Mouse (Mus musculus) stomach, embryonic 16.5 days (tissue): Measurements from ENCODE around the gene Ntn4. TPM values are rescaled to one million over a fixed set of nuclear protein-coding genes. Genes with fewer than 3 reads are reported as not detected.

Source experiments
- ATAC-seq: fragments of 200-750 bp; cut with Nextera tagmentation; 2 replicates; pipeline ENCODE4 v1.8.0; 2017; ENCODE audit warnings: moderate number of reproducible peaks, moderate TSS enrichment; ENCODE audit not compliant: insufficient read depth, low FRiP score
- H3K27ac ChIP-seq: fragments of 300-500 bp; sonication (generic); 2 replicates; pipeline ENCODE4 v1.5.1; 2014; ENCODE audit warnings: low read length
- H3K27me3 ChIP-seq: fragments of 300-500 bp; sonication (generic); 2 replicates; pipeline ENCODE4 v1.6.1; 2014; ENCODE audit warnings: low read length, control low read depth, mixed read lengths; ENCODE audit not compliant: control insufficient read depth, insufficient read depth
- H3K36me3 ChIP-seq: fragments of 300-500 bp; sonication (generic); 2 replicates; pipeline ENCODE4 v1.6.1; 2014; ENCODE audit warnings: low read length; ENCODE audit not compliant: control insufficient read depth, insufficient read depth
- H3K4me1 ChIP-seq: fragments of 300-500 bp; sonication (generic); 2 replicates; pipeline ENCODE4 v1.6.1; 2014; ENCODE audit warnings: low read length, control low read depth, mixed read lengths; ENCODE audit not compliant: control insufficient read depth, insufficient read depth
- H3K4me2 ChIP-seq: fragments of 300-500 bp; sonication (generic); 2 replicates; pipeline ENCODE4 v1.6.1; 2014; ENCODE audit warnings: low read depth, low read length, mixed read lengths
- H3K4me3 ChIP-seq: fragments of 300-500 bp; sonication (generic); replicated peaks from 2 replicates; pipeline ENCODE4 v1.5.1; 2014; ENCODE audit warnings: mild to moderate bottlenecking, low read length
- H3K9ac ChIP-seq: fragments of 300-500 bp; sonication (generic); 2 replicates; pipeline ENCODE4 v1.6.1; 2014; ENCODE audit warnings: low read length
- H3K9me3 ChIP-seq: fragments of 300-500 bp; sonication (generic); replicated peaks from 2 replicates; pipeline ENCODE4 v1.6.1; 2016; ENCODE audit warnings: low read length, control low read depth; ENCODE audit not compliant: control insufficient read depth
- WGBS: fragments of 180-500 bp; shearing (Covaris S2); extraction: QIAGEN DNeasy Blood & Tissue Kit; methylation state at CpG from one replicate; pipeline ENCODE4 v1.1.7; 2014; 5-methylcytosine and 5-hydroxymethylcytosine counted together
- polyA plus RNA-seq: library from polyadenylated mRNA; unstranded; fragments of >200 nt; fragmentation: Nextera tagmentation; extraction: Ambion mirVana; gene quantifications from 2 replicates; pipeline ENCODE4 v1.2.1, GENCODE M21; 2015

Gene Ntn4
- polyA plus RNA-seq, 1 experiment from 2014 or later: 0.74 TPM

- no peak overlapping the region for H3K9ac ChIP-seq
- no peaks in the 10 kb centered on the region for H3K4me1 ChIP-seq
- no peak overlapping the region for H3K27ac ChIP-seq
- no peak for ATAC-seq
- H3K4me2 ChIP-seq: no peak overlapping the region
- 81% methylated on average over 8 of the region's 8 CpGs for WGBS
- no peaks in the 10 kb centered on the region for H3K27me3 ChIP-seq
- H3K4me3 ChIP-seq: no peak overlapping the region
- no peaks in the 10 kb centered on the region for H3K36me3 ChIP-seq
- H3K9me3 ChIP-seq: no peaks in the 10 kb centered on the region
Measured at GRCm38 (mm10) chr10:93648598-93649102, 8.2 kb downstream of the Ntn4 start.

- ATAC-seq: no peak
- no peaks in the 10 kb centered on the region for H3K27me3 ChIP-seq
- H3K9me3 ChIP-seq: no peaks in the 10 kb centered on the region
- no peak overlapping the region for H3K9ac ChIP-seq
- no peaks in the 10 kb centered on the region for H3K4me1 ChIP-seq
- 76% methylated on average over 5 of the region's 5 CpGs for WGBS
- H3K4me2 ChIP-seq: no peak overlapping the region
- no peak overlapping the region for H3K4me3 ChIP-seq
- H3K36me3 ChIP-seq: no peaks in the 10 kb centered on the region
- no peak overlapping the region for H3K27ac ChIP-seq
Measured at GRCm38 (mm10) chr10:93649127-93649526, 8.6 kb downstream of the Ntn4 start.

- Histone ChIP-seq H3K4me1 (no peaks in the 10 kb centered on the region), H3K9ac (no peak overlapping the region), H3K4me2 (no peak overlapping the region), H3K36me3 (no peaks in the 10 kb centered on the region), H3K9me3 (no peaks in the 10 kb centered on the region), H3K27me3 (no peaks in the 10 kb centered on the region), H3K4me3 (no peak overlapping the region), H3K27ac (no peak overlapping the region)
- ATAC-seq: no peak
- 93% methylated on average over 5 of the region's 5 CpGs for WGBS
Measured at GRCm38 (mm10) chr10:93649600-93649999, 9.1 kb downstream of the Ntn4 start.

- Histone ChIP-seq H3K4me1 (no peaks in the 10 kb centered on the region), H3K4me3 (no peak overlapping the region), H3K4me2 (no peak overlapping the region), H3K27ac (no peak overlapping the region), H3K27me3 (no peaks in the 10 kb centered on the region), H3K36me3 (no peaks in the 10 kb centered on the region), H3K9me3 (no peaks in the 10 kb centered on the region), H3K9ac (no peak overlapping the region)
- WGBS: 45% methylated on average over 2 of the region's 2 CpGs
- no peak for ATAC-seq
Measured at GRCm38 (mm10) chr10:93653322-93653721, 12.8 kb downstream of the Ntn4 start.

GRCm38 (mm10) chr10:93655428-93655827 is 14.9 kb downstream of the Ntn4 start:
- Histone ChIP-seq H3K27me3 (no peaks in the 10 kb centered on the region), H3K4me1 (no peaks in the 10 kb centered on the region), H3K36me3 (no peaks in the 10 kb centered on the region), H3K9me3 (no peaks in the 10 kb centered on the region), H3K4me2 (no peak overlapping the region), H3K27ac (no peak overlapping the region), H3K4me3 (no peak overlapping the region), H3K9ac (no peak overlapping the region)
- 76% methylated on average over 15 of the region's 15 CpGs for WGBS
- no peak for ATAC-seq

- Histone ChIP-seq H3K27me3 (no peaks in the 10 kb centered on the region), H3K4me1 (0 out of 2 replicates have a peak, but pooled peaks cover 2% of the 10 kb centered on the region), H3K27ac (no peak overlapping the region), H3K9me3 (no peaks in the 10 kb centered on the region), H3K4me3 (no peak overlapping the region), H3K36me3 (no peaks in the 10 kb centered on the region), H3K4me2 (no peak overlapping the region), H3K9ac (no peak overlapping the region)
- WGBS: 76% methylated on average over 1 of the region's 1 CpGs
- no peak for ATAC-seq
Measured at GRCm38 (mm10) chr10:93659792-93660191, 19.3 kb downstream of the Ntn4 start.

GRCm38 (mm10) chr10:93661348-93661991 is 21.0 kb downstream of the Ntn4 start:
- WGBS: 56% methylated on average over 6 of the region's 6 CpGs
- ATAC-seq: no peak
- H3K4me3 ChIP-seq: no peak overlapping the region
- H3K36me3 ChIP-seq: no peaks in the 10 kb centered on the region
- H3K9ac ChIP-seq: no peak overlapping the region
- no peak overlapping the region for H3K4me2 ChIP-seq
- no peaks in the 10 kb centered on the region for H3K27me3 ChIP-seq
- H3K9me3 ChIP-seq: no peaks in the 10 kb centered on the region
- 0 out of 2 replicates have a peak, but pooled peaks cover 2% of the 10 kb centered on the region for H3K4me1 ChIP-seq
- no peak overlapping the region for H3K27ac ChIP-seq

GRCm38 (mm10) chr10:93662018-93662417 is 21.5 kb downstream of the Ntn4 start:
- Histone ChIP-seq H3K9ac (no peak overlapping the region), H3K27me3 (no peaks in the 10 kb centered on the region), H3K4me2 (no peak overlapping the region), H3K36me3 (no peaks in the 10 kb centered on the region), H3K27ac (no peak overlapping the region), H3K4me3 (no peak overlapping the region), H3K4me1 (peaks cover 2% of the 10 kb centered on the region; the same call in 1 of the 2 replicates), H3K9me3 (no peaks in the 10 kb centered on the region)
- ATAC-seq: no peak
- WGBS: 54% methylated on average over 5 of the region's 5 CpGs

GRCm38 (mm10) chr10:93666222-93666621 is 25.7 kb downstream of the Ntn4 start:
- WGBS: 55% methylated on average over 2 of the region's 2 CpGs
- no peak for ATAC-seq
- Histone ChIP-seq H3K36me3 (no peaks in the 10 kb centered on the region), H3K9me3 (no peaks in the 10 kb centered on the region), H3K27me3 (no peaks in the 10 kb centered on the region), H3K9ac (no peak overlapping the region), H3K27ac (no peak overlapping the region), H3K4me3 (no peak overlapping the region), H3K4me2 (no peak overlapping the region), H3K4me1 (peaks cover 2% of the 10 kb centered on the region; the same call in 1 of the 2 replicates)
